Mouse (Mus musculus) gastrocnemius, postnatal 4 days (tissue): Measurements from ENCODE around the gene Abtb2. TPM values are rescaled to one million over a fixed set of nuclear protein-coding genes. Genes with fewer than 3 reads are reported as not detected.

Source experiments
- DNase-seq, 2 experiments: peaks; one replicate each; pipeline ENCODE4 v3.0.0; 2021 to 2022; ENCODE audit warnings: low spot score in 2 of 2, mixed read lengths in 2 of 2
- total RNA-seq, 2 experiments: library from RNA; stranded (reverse); gene quantifications; 2 replicates each; pipeline ENCODE4 v1.2.3; 2021

Gene Abtb2
- total RNA-seq, 2 experiments from 2014 or later, result 31.8 to 36.0 TPM

- DNase-seq, result no peak
These were observed 15.3 kb downstream of the Abtb2 start for GRCm38 (mm10) chr2:103581369-103581897.

- DNase-seq, result no peak
These were observed 17.2 kb downstream of the Abtb2 start for GRCm38 (mm10) chr2:103583316-103583715.

DNA sequence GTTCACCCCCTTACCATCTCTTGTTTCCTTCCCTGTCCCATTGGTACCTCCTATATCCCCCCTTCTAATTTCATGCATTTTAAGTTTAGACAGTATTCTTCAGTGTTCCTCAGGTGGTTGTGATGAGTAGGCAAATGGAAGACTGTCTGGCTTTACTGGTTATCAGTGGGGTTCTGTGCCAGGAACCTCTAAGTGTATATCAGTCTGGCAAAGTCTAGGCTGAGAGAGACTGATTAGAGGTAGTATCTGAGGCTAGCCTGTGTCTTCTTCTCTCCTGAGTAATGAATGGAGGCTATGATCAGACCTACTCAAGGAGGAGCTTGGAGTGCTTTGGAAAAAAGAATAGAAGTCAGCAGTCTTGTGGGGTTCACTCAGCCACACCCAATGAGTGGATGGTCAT lies 18.0 kb downstream of the Abtb2 start:
- no peak for DNase-seq

DNA sequence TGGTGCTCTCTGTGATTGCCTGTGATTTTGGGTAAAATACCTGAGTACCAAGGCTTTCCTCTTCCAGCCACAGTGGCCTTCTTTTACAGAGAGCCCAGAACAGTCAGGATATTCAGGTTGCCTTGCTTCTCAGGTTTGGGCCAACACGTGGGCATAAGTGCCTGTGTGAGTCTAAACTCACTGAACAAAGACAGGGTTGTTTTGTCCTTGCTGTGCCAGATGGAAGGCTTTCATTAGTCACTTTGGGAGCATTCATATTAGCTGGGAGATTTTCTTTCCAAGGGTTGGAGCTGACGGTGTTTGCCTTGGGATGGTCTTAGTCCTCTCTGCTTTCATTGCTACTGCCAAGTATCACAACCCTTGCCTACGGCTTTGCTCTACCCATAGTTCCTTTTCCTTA lies 20.3 kb downstream of the Abtb2 start:
- DNase-seq, result no peak

- no peak for DNase-seq
These were observed 22.7 kb downstream of the Abtb2 start for GRCm38 (mm10) chr2:103588776-103589175.

GRCm38 (mm10) chr2:103589400-103589799 lies 23.3 kb downstream of the Abtb2 start:
- no peak for DNase-seq

- DNase-seq, result no peak
These were observed 24.5 kb downstream of the Abtb2 start for GRCm38 (mm10) chr2:103590645-103591044.

GRCm38 (mm10) chr2:103591742-103592590 lies 25.9 kb downstream of the Abtb2 start:
- no peak for DNase-seq

DNA sequence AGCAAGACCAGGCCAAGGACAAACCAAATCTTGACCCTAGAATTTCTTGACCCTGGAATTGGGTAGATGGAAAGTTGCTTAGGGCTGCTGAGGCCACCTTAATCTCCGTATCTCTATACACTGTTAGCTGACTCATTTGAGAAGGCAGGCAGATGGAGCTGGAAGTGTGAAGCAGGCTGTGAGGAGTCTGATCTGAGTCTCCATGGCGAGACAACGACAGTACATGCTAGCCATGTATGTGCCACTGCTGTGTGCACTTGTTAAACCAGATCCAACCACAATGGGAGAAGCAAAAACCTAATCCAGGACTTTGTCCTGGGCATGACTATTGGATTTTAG lies 26.4 kb downstream of the Abtb2 start:
- DNase-seq, result no peak

GRCm38 (mm10) chr2:103594592-103595011 lies 28.5 kb downstream of the Abtb2 start:
- DNase-seq, result no peak

DNA sequence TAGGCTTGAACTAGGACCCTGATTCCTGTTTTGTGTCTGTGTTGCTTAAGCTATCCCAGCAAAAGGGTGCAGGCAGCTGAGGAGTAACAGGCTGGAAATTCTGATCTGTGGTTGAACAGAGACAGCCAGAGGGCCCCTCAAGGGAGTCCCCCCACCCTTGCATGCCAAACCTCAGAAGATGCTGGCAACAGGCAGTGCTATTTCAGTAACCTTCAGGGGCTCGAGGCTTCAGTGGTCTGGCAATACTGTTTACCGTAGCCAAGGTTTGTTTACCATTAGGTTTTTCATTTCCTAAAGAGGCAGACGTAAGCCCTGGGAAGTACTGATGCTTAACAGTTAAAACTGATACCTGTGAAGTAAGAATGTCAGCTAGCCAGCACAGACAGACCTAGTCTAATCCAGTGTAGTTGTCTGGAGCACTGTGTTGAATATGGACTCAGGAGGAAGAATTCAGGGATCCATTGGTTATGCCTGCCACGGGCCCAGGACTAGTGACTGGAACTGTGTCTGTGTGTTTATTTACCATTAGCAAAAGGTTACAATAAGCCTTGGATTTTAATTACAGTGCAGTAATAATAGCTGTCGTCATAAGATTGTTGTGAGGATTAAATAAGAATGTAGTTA lies 29.0 kb downstream of the Abtb2 start:
- DNase-seq, result no peak

DNA sequence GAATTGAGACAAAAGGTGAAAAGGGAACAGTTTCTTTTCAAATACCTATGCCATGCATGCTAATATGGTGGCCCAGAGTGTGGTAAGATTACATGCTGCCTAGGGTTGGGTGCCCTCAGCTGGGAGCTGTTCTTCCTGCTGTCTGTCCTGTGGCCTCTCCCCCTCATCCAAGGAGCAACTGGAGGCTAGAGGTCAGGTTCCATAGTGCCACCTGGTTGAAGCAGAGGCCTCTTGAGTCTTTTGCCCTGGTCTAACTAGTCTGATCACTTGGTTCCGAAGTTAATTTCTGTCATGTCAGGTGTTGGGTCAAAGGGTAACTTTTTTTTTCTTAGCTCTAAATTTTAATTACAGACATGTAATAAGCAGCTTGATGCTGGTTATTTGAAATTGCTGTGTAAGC lies 33.2 kb downstream of the Abtb2 start:
- no peak for DNase-seq

- peak in 1 of 2 experiments; percentile 60 for DNase-seq
These were observed 34.2 kb downstream of the Abtb2 start for GRCm38 (mm10) chr2:103600165-103600891.

GRCm38 (mm10) chr2:103601126-103601525 lies 35.0 kb downstream of the Abtb2 start:
- DNase-seq, result no peak

- DNase-seq, result no peak
These were observed 35.4 kb downstream of the Abtb2 start for GRCm38 (mm10) chr2:103601531-103601930.

- DNase-seq, result no peak
These were observed 37.1 kb downstream of the Abtb2 start for GRCm38 (mm10) chr2:103603209-103603608.

GRCm38 (mm10) chr2:103603869-103604268 lies 37.8 kb downstream of the Abtb2 start:
- DNase-seq, result no peak

- no peak for DNase-seq
These were observed 39.8 kb downstream of the Abtb2 start for GRCm38 (mm10) chr2:103605805-103606498.

DNA sequence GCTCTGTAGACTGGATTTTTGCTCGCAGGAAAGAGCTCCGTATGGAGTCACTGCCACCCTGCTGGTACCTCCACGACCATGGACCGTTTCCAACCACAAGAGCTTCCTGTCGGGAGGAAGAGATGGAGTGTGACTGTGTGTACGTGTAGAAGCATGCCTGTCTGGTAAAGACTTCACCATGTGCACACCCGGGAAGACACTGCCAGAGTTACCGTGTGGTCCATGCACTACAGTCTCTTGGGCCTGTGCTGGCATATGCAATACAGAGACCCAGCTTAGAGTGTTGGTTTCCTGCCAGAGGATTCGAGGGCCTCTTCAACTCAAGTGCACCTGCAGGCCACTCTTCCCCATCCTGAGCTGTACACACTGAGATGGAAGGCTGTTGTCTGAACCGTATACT lies 41.8 kb downstream of the Abtb2 start:
- DNase-seq, result no peak

DNA sequence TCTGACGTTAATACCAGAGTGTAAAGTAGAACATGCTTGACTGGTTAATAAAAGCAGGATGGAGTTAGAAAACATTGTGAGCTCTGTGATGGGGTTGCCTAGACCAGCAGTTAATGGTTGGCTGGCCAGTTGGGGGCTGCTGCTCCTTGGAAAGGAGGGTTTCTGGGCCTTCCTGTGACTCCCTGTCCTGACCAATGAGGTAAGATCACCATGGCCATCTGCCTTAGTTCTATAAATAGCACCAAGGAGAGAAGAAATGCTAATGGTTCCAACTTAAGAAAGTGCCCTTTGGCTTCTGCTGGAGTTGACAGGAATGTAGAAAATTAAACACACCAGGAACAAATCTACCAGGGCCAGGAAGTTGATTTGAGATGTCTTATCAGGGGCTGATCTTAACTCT lies 42.8 kb downstream of the Abtb2 start:
- no peak for DNase-seq

DNA sequence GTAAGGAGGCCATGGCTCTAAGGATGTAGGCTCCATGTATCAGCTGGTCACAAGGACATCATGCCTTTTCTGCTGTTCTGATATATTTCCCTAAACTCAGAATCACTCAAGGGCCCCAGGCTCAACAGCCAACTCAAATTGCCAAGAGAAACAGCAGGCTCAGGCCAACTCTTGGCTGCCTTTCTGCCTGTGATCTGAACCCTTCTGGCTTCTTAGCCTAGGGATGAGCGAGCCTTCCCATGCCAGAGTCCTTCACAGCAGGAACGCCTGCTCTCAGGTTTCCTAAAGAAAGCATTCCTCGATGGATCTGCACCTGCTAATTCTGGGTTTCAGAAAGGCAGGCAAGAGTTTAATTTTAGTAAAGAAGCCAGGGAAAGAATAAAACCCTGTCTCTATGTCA lies 43.4 kb downstream of the Abtb2 start:
- peak; percentile 22 to 56 for DNase-seq
